Mouse (Mus musculus) ES-E14 (cell line): ENCODE results near the gene Tspan13. TPM values are rescaled to one million over a fixed set of nuclear protein-coding genes. Genes with fewer than 3 reads are reported as not detected.

Source experiments
- DNase-seq: peaks from one replicate; pipeline ENCODE4 v3.0.0-alpha.2; 2013; ENCODE audit warnings: low read depth, low spot score
- H3K27ac ChIP-seq: 2 replicates; pipeline ENCODE4 v1.5.1; 2012; ENCODE audit warnings: low read depth, mild to moderate bottlenecking, low read length, moderate library complexity, mixed read lengths; ENCODE audit not compliant: poor library complexity, insufficient read depth, severe bottlenecking
- H3K36me3 ChIP-seq: 2 replicates; pipeline ENCODE4 v1.6.1; 2012; ENCODE audit warnings: mild to moderate bottlenecking, low read length, moderate library complexity, mixed read lengths; ENCODE audit not compliant: control insufficient read depth, poor library complexity, insufficient read depth, severe bottlenecking
- H3K4me1 ChIP-seq, 2 experiments: fragments of 150-350 bp in 1 of 2; sonication (generic) in 1 of 2; 2 replicates each; pipeline ENCODE4 v1.6.1; 2012; ENCODE audit warnings: low read length in 2 of 2, mild to moderate bottlenecking in 1 of 2, mixed read lengths in 1 of 2; ENCODE audit not compliant: control insufficient read depth in 2 of 2, insufficient read depth in 2 of 2, poor library complexity in 1 of 2
- H3K4me3 ChIP-seq, 2 experiments: fragments of 150-350 bp in 1 of 2; sonication (generic) in 1 of 2; 2 replicates each; pipeline ENCODE4 v1.5.1; 2012; ENCODE audit warnings: low read length in 2 of 2, low read depth in 1 of 2, mild to moderate bottlenecking in 1 of 2, mixed read lengths in 1 of 2; ENCODE audit not compliant: insufficient read depth in 1 of 2, poor library complexity in 1 of 2, severe bottlenecking in 1 of 2
- H3K9ac ChIP-seq: 2 replicates; pipeline ENCODE4 v1.6.1; 2012; ENCODE audit warnings: low read depth, mild to moderate bottlenecking, low read length, mixed read lengths; ENCODE audit not compliant: poor library complexity, insufficient read depth, severe bottlenecking
- H3K9me3 ChIP-seq: fragments of 150-350 bp; sonication (generic); 2 replicates; pipeline ENCODE4 v1.6.1; 2012; ENCODE audit warnings: low read depth, mild to moderate bottlenecking, low read length; ENCODE audit not compliant: control insufficient read depth, insufficient read depth
- CHD2 ChIP-seq: IDR thresholded peaks from 2 replicates; pipeline ENCODE4 v1.6.1; 2014; ENCODE audit warnings: mild to moderate bottlenecking, low read depth, low read length, inconsistent platforms
- HCFC1 ChIP-seq: IDR thresholded peaks from 2 replicates; pipeline ENCODE4 v1.6.1; 2012; ENCODE audit warnings: low read length, inconsistent platforms, borderline replicate concordance; ENCODE audit not compliant: insufficient read depth
- MAFK ChIP-seq: IDR thresholded peaks from 2 replicates; pipeline ENCODE4 v1.6.1; 2014; ENCODE audit warnings: mild to moderate bottlenecking, low read depth, low read length, inconsistent platforms; ENCODE audit not compliant: insufficient read depth
- ZC3H11A ChIP-seq: IDR thresholded peaks from 2 replicates; pipeline ENCODE4 v1.6.1; 2012; ENCODE audit warnings: low read depth, mild to moderate bottlenecking, inconsistent platforms, low read length, borderline replicate concordance
- ZNF384 ChIP-seq: IDR thresholded peaks from 2 replicates; pipeline ENCODE4 v1.6.1; 2012; ENCODE audit warnings: low read depth, low read length, inconsistent platforms
- in situ Hi-C, 2 experiments: fragments of 600-800 bp; cut with MboI; formaldehyde crosslinking; loops; one replicate each; pipeline ENCODE4 v1.15.1; 2025; ENCODE audit warnings: low sequenced_read_pairs in 2 of 2, inconsistent platforms in 1 of 2; ENCODE audit not compliant: unreplicated experiment in 2 of 2
- total RNA-seq: library from RNA; depleted of rRNA; stranded (reverse); fragments of 300-350 nt; gene quantifications from 2 replicates; pipeline ENCODE4 v1.2.3, GENCODE M21; 2012; rRNA removed

Gene Tspan13
- total RNA-seq, result 31.9 and 39.3 TPM in 2 replicates

DNA sequence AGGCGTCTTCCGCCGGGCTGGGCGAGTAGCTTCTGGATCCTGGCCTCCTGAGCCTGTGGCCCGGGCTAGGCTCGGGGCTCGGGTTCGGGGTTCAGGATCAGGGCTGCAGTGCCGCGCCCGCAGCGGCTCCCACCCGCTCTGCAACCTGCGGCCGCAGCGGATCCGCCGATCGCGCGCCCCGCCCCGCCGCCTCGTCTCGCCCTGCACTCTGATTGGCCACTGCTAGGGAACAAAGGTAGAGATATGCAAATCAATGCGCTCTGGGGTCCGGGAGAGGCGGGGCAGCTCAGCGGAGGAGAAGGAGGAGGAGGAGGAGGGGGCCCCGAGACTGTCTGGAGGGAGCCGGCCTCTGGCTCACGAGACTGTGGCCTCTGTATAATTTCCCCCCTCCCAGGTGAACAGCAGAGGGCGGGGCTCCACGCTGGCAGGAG, at the start of gene Tspan13:
TSS of gene Tspan13 (minus strand) at position 153 of the 431 bp plus-strand sequence.
- Histone ChIP-seq H3K36me3 (no peaks in the 10 kb centered on the region), H3K9ac (peak within 1 kb of the TSS; percentile 92), H3K27ac (no peak within 1 kb of the TSS; the same call in 1 of the 2 replicates), H3K9me3 (no peaks in the 10 kb centered on the region), H3K4me3 (peak within 1 kb of the TSS; percentile 94 to 97), H3K4me1 (peaks cover 0 to 2% of the 10 kb centered on the region in 2 experiments; a peak in 1 of 4 replicates)
- in situ Hi-C loops, result no loop called here
- TF ChIP-seq HCFC1, result 0 out of 2 replicates have a peak, but pooled peaks have one; percentile 48
- no peak for TF ChIP-seq ZC3H11A
- TF ChIP-seq ZNF384, result no peak
- no peak for TF ChIP-seq MAFK
- peak; percentile 85 for DNase-seq

- no peak overlapping the region for H3K27ac ChIP-seq
- no peaks in the 10 kb centered on the region for H3K4me1 ChIP-seq
- in situ Hi-C loops, result no loop called here
- no peak overlapping the region for H3K9ac ChIP-seq
- no peak overlapping the region for H3K4me3 ChIP-seq
- DNase-seq, result no peak
- H3K36me3 ChIP-seq, result peaks cover 9% of the 10 kb centered on the region
- no peaks in the 10 kb centered on the region for H3K9me3 ChIP-seq
- no peak for TF ChIP-seq ZNF384
- no peak for TF ChIP-seq MAFK
- no peak for TF ChIP-seq CHD2
- TF ChIP-seq ZC3H11A, result no peak
- no peak for TF ChIP-seq HCFC1
Measured at GRCm38 (mm10) chr12:36091964-36092363, 49.7 kb upstream of the Tspan13 start.

DNA sequence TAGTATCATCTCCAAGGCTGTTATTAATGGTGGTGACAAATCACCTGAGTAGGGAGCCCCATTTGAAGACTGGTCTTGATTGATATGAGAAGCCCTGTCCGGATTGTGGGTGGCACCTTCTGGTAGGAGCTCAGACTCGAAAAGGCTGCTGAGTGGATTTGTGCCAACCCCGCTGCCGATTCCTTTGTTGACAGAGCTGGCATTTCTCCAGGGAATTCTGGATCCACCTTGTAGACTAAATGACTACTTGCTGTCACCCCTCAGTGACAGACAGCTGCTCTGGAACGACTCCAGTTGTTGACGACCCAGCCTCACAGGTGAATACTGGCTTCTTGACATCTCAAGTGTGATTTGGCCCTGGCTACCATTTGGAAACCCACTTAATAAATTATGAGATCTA, 46.9 kb upstream of the Tspan13 start:
- TF ChIP-seq ZNF384, result no peak
- no peak for TF ChIP-seq MAFK
- no peak for TF ChIP-seq CHD2
- TF ChIP-seq HCFC1, result no peak
- no peak for TF ChIP-seq ZC3H11A
- in situ Hi-C loops, result no loop called here
- no peak overlapping the region for H3K9ac ChIP-seq
- no peaks in the 10 kb centered on the region for H3K9me3 ChIP-seq
- no peak overlapping the region for H3K27ac ChIP-seq
- no peak overlapping the region for H3K4me3 ChIP-seq
- H3K36me3 ChIP-seq, result peaks cover 9% of the 10 kb centered on the region
- DNase-seq, result no peak
- no peaks in the 10 kb centered on the region for H3K4me1 ChIP-seq

GRCm38 (mm10) chr12:36088804-36089203, 46.5 kb upstream of the Tspan13 start:
- no peak for TF ChIP-seq MAFK
- no peak for TF ChIP-seq ZC3H11A
- TF ChIP-seq CHD2, result no peak
- TF ChIP-seq ZNF384, result no peak
- no peak for TF ChIP-seq HCFC1
- Histone ChIP-seq H3K27ac (no peak overlapping the region), H3K4me1 (no peaks in the 10 kb centered on the region), H3K9me3 (no peaks in the 10 kb centered on the region), H3K4me3 (no peak overlapping the region), H3K9ac (no peak overlapping the region), H3K36me3 (peaks cover 9% of the 10 kb centered on the region)
- in situ Hi-C loops, result no loop called here
- DNase-seq, result no peak

DNA sequence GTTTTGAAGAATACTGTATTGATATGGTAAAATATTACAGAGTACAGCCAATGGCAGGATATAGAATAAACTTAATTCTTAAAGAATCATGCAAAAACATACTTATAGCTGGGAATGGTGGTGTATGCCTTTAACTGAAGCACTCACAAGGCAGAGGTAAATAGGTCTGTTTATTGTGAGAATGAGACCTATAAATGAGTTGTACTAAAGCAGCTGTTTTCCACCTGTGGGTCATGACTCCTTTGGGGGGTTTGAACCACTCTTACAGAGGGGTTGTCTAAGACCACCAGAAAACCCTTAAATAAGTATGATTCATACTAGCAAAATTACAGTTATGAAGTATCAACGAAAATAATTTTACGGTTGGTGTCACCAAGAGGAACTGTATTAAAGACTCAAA, 43.1 kb upstream of the Tspan13 start:
- no peaks in the 10 kb centered on the region for H3K9me3 ChIP-seq
- DNase-seq, result no peak
- H3K36me3 ChIP-seq, result no peaks in the 10 kb centered on the region
- no peak overlapping the region for H3K9ac ChIP-seq
- H3K4me1 ChIP-seq, result no peaks in the 10 kb centered on the region
- H3K4me3 ChIP-seq, result no peak overlapping the region
- in situ Hi-C loops, result no loop called here
- TF ChIP-seq CHD2, result no peak
- no peak for TF ChIP-seq HCFC1
- no peak for TF ChIP-seq ZNF384
- no peak for TF ChIP-seq MAFK
- no peak for TF ChIP-seq ZC3H11A
- H3K27ac ChIP-seq, result no peak overlapping the region
